Mouse (Mus musculus): ENCODE data around the gene Copg1.

- no peak for TF ChIP-seq CTCF (IDR thresholded peaks at IDR 0.05; ENCODE audit: borderline replicate concordance, insufficient read depth, low read length)
- no peak for TF ChIP-seq POLR2A (IDR thresholded peaks at IDR 0.05; ENCODE audit: low read depth, low read length)
Measured at GRCm38 (mm10) chr6:87879628-87880027, 8.0 kb upstream of the Copg1 start.
